Mouse (Mus musculus): ENCODE measurements around the gene Pdcd5. TPM values are rescaled to one million over a fixed set of nuclear protein-coding genes. Genes with fewer than 3 reads are reported as not detected.

Pdcd5 gene
- polyA plus RNA-seq (2016; fragmentation: Nextera tagmentation; extraction: Ambion mirVana) = 193 and 197 TPM in 2 replicates

- Histone ChIP-seq H3K4me2 (peak within 1 kb of the TSS; percentile 88), H3K4me1 (peaks cover 37% of the 10 kb centered on the region), H3K36me3 (peaks cover 35% of the 10 kb centered on the region), H3K4me3 (peak within 1 kb of the TSS; percentile 89), H3K9me3 (replicated peaks) (no peaks in the 10 kb centered on the region), H3K27ac (peak within 1 kb of the TSS; percentile 74), H3K27me3 (replicated peaks) (0 out of 2 replicates have a peak, but pooled peaks cover 10% of the 10 kb centered on the region), H3K9ac (peak within 1 kb of the TSS; percentile 90)
- WGBS (ENCODE audit: insufficient replicate concordance) = under 1% methylated on average over 64 of the region's 64 CpGs
- ATAC-seq = peak; percentile 87
Measured at GRCm38 (mm10) chr7:35647101-35647698, at the start of gene Pdcd5. TSS of gene Pdcd5 (minus strand) at chr7:35647521.

- H3K27me3 ChIP-seq (replicated peaks) = no peaks in the 10 kb centered on the region
- H3K36me3 ChIP-seq = peaks cover 14% of the 10 kb centered on the region
- no peak overlapping the region for H3K27ac ChIP-seq
- ATAC-seq = no peak
- H3K4me3 ChIP-seq = no peak overlapping the region
- 77% methylated on average over 12 of the region's 12 CpGs for WGBS (ENCODE audit: insufficient replicate concordance)
- no peaks in the 10 kb centered on the region for H3K9me3 ChIP-seq (replicated peaks)
- peaks cover 6% of the 10 kb centered on the region for H3K4me1 ChIP-seq
- no peak overlapping the region for H3K9ac ChIP-seq
- H3K4me2 ChIP-seq = no peak overlapping the region
Measured at GRCm38 (mm10) chr7:35692641-35693040, 45.3 kb upstream of the Pdcd5 start.

GRCm38 (mm10) chr7:35692117-35692516, 44.8 kb upstream of the Pdcd5 start:
- Histone ChIP-seq H3K4me2 (no peak overlapping the region), H3K4me1 (peaks cover 12% of the 10 kb centered on the region), H3K27ac (no peak overlapping the region), H3K4me3 (no peak overlapping the region), H3K9ac (no peak overlapping the region), H3K27me3 (replicated peaks) (no peaks in the 10 kb centered on the region), H3K9me3 (replicated peaks) (no peaks in the 10 kb centered on the region), H3K36me3 (peaks cover 14% of the 10 kb centered on the region)
- ATAC-seq = no peak
- 80% methylated on average over 14 of the region's 14 CpGs for WGBS (ENCODE audit: insufficient replicate concordance)

DNA sequence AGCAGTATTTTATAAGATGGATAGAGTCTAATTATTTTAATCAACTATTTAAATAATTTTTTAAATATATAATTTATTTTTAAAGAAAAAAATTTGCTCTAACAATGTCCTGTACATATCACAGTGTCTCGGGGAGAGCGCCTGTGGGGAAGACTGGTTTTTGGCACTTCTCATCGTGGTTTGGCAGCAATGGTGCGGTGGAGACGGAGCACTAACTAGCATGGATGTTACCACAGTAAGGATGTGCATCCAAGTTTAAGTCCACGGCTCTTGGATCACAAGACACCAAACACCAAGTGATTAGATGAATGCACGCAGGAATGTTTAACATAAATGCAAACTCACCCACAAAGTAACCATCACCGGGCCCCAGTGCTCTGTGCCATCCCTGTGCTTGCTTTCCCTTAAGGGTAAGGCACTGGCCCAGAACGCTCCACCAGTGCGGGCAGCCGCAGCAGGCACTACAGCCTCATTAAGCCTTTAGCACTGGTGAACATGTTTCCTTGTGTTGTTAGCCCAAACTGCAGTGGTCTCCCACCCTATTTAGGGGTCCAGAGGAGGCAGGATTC, 41.5 kb upstream of the Pdcd5 start:
- peaks cover 27% of the 10 kb centered on the region for H3K4me1 ChIP-seq
- no peak overlapping the region for H3K4me2 ChIP-seq
- peaks cover 11% of the 10 kb centered on the region for H3K36me3 ChIP-seq
- H3K27me3 ChIP-seq (replicated peaks) = no peaks in the 10 kb centered on the region
- ATAC-seq = no peak
- WGBS (ENCODE audit: insufficient replicate concordance) = 80% methylated on average over 11 of the region's 11 CpGs
- no peaks in the 10 kb centered on the region for H3K9me3 ChIP-seq (replicated peaks)
- H3K9ac ChIP-seq = no peak overlapping the region
- no peak overlapping the region for H3K4me3 ChIP-seq
- no peak overlapping the region for H3K27ac ChIP-seq

- Histone ChIP-seq H3K27ac (no peak overlapping the region), H3K4me2 (no peak overlapping the region), H3K4me3 (no peak overlapping the region), H3K9me3 (replicated peaks) (no peaks in the 10 kb centered on the region), H3K36me3 (peaks cover 11% of the 10 kb centered on the region), H3K27me3 (replicated peaks) (no peaks in the 10 kb centered on the region), H3K4me1 (peaks cover 27% of the 10 kb centered on the region), H3K9ac (no peak overlapping the region)
- no peak for ATAC-seq
- WGBS (ENCODE audit: insufficient replicate concordance) = 72% methylated on average over 9 of the region's 9 CpGs
Measured at GRCm38 (mm10) chr7:35688276-35688675, 41.0 kb upstream of the Pdcd5 start.

DNA sequence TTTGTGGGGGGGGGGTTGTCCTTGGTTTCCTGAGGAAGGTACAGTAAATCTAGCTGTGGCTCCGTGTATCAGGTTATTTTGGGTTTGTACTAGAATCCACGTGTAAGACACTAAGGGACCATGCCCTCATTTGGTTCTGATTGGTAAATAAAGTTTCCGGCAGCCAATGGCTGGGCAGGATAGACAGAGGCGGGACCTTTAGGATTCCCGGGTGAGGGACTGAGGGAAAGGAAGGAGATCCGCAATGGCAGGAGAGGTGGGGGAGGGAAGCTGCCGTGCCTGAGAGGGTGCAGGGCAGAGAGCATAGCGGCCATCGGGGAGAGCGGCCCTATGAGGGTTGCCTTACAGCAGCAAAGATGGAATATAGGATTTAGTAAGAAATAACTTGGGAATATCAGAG, 39.9 kb upstream of the Pdcd5 start:
- Histone ChIP-seq H3K4me2 (peak overlapping the region; percentile 58), H3K9me3 (replicated peaks) (no peaks in the 10 kb centered on the region), H3K27ac (no peak overlapping the region), H3K36me3 (peaks cover 11% of the 10 kb centered on the region), H3K4me1 (peaks cover 27% of the 10 kb centered on the region), H3K4me3 (peak overlapping the region; percentile 14), H3K27me3 (replicated peaks) (no peaks in the 10 kb centered on the region), H3K9ac (no peak overlapping the region)
- 30% methylated on average over 10 of the region's 10 CpGs for WGBS (ENCODE audit: insufficient replicate concordance)
- ATAC-seq = no peak

- Histone ChIP-seq H3K9ac (no peak overlapping the region), H3K4me1 (peaks cover 27% of the 10 kb centered on the region), H3K36me3 (peaks cover 11% of the 10 kb centered on the region), H3K4me3 (peak overlapping the region; percentile 14), H3K27ac (no peak overlapping the region), H3K4me2 (peak overlapping the region; percentile 58), H3K9me3 (replicated peaks) (no peaks in the 10 kb centered on the region), H3K27me3 (replicated peaks) (no peaks in the 10 kb centered on the region)
- ATAC-seq = no peak
- 19% methylated on average over 13 of the region's 13 CpGs for WGBS (ENCODE audit: insufficient replicate concordance)
Measured at GRCm38 (mm10) chr7:35686756-35687155, 39.4 kb upstream of the Pdcd5 start.

GRCm38 (mm10) chr7:35686216-35686615, 38.9 kb upstream of the Pdcd5 start:
- Histone ChIP-seq H3K4me3 (no peak overlapping the region), H3K27ac (no peak overlapping the region), H3K9ac (no peak overlapping the region), H3K9me3 (replicated peaks) (no peaks in the 10 kb centered on the region), H3K36me3 (peaks cover 11% of the 10 kb centered on the region), H3K4me2 (peak overlapping the region; percentile 58), H3K4me1 (peaks cover 27% of the 10 kb centered on the region), H3K27me3 (replicated peaks) (no peaks in the 10 kb centered on the region)
- WGBS (ENCODE audit: insufficient replicate concordance) = 44% methylated on average over 11 of the region's 11 CpGs
- 0 out of 2 replicates have a peak, but pooled peaks have one; percentile 18 for ATAC-seq

- Histone ChIP-seq H3K9ac (no peak overlapping the region), H3K27me3 (replicated peaks) (no peaks in the 10 kb centered on the region), H3K4me2 (no peak overlapping the region), H3K36me3 (no peaks in the 10 kb centered on the region), H3K27ac (no peak overlapping the region), H3K4me1 (peaks cover 27% of the 10 kb centered on the region), H3K4me3 (no peak overlapping the region), H3K9me3 (replicated peaks) (no peaks in the 10 kb centered on the region)
- ATAC-seq = no peak
- WGBS (ENCODE audit: insufficient replicate concordance) = 65% methylated on average over 6 of the region's 6 CpGs
Measured at GRCm38 (mm10) chr7:35683409-35684122, 36.2 kb upstream of the Pdcd5 start.

DNA sequence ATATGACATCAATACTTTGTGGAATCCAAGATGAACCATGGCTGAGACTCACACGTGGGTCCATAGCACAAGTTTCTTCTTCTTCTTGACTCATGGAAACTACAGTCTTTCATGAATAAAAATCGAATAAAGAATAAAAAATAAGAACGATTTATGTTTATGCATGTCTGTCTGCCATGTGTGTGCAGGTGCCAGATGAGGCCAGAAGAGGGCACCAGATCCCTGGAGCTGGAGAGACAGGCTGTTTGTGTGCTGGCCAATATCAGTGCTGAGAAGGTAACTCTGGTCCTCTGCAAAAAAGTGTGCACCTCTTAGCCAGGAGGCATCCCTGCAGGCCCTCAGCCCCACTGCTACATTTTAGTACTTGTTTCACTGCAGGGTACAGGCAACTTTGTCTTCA, 34.2 kb upstream of the Pdcd5 start:
- H3K4me3 ChIP-seq = no peak overlapping the region
- no peaks in the 10 kb centered on the region for H3K36me3 ChIP-seq
- no peak for ATAC-seq
- peaks cover 10% of the 10 kb centered on the region for H3K4me1 ChIP-seq
- no peak overlapping the region for H3K4me2 ChIP-seq
- 0 out of 2 replicates have a peak, but pooled peaks cover 4% of the 10 kb centered on the region for H3K9me3 ChIP-seq (replicated peaks)
- no peak overlapping the region for H3K9ac ChIP-seq
- no peaks in the 10 kb centered on the region for H3K27me3 ChIP-seq (replicated peaks)
- 53% methylated on average over 3 of the region's 3 CpGs for WGBS (ENCODE audit: insufficient replicate concordance)
- H3K27ac ChIP-seq = no peak overlapping the region

- 60% methylated on average over 4 of the region's 4 CpGs for WGBS (ENCODE audit: insufficient replicate concordance)
- H3K4me3 ChIP-seq = no peak overlapping the region
Measured at GRCm38 (mm10) chr7:35678976-35679375, 31.7 kb upstream of the Pdcd5 start.

More at GRCm38 (mm10) chr7:35678976-35679375, 31.7 kb upstream of the Pdcd5 start:
- no peak overlapping the region for H3K27ac ChIP-seq
- ATAC-seq = no peak
- no peaks in the 10 kb centered on the region for H3K4me1 ChIP-seq
- no peak overlapping the region for H3K9ac ChIP-seq
- H3K4me2 ChIP-seq = no peak overlapping the region
- H3K27me3 ChIP-seq (replicated peaks) = no peaks in the 10 kb centered on the region
- no peaks in the 10 kb centered on the region for H3K36me3 ChIP-seq
- 0 out of 2 replicates have a peak, but pooled peaks cover 4% of the 10 kb centered on the region for H3K9me3 ChIP-seq (replicated peaks)
